Mouse (Mus musculus) heart, embryonic 14.5 days (tissue): ENCODE measurements around the gene Ccdc38. TPM values are rescaled to one million over a fixed set of nuclear protein-coding genes. Genes with fewer than 3 reads are reported as not detected.

Experiments
- ATAC-seq: fragments of 200-750 bp; cut with Nextera tagmentation; 2 replicates; pipeline ENCODE4 v1.8.0; 2017; ENCODE audit warnings: low read depth, moderate TSS enrichment; ENCODE audit not compliant: insufficient number of reproducible peaks, insufficient read depth, low FRiP score
- H3K27ac ChIP-seq, 2 experiments: fragments of 200-500 bp in 1 of 2; fragments of 300-500 bp in 1 of 2; sonication (generic) in 1 of 2; replicated peaks in 1 of 2; 2 replicates each; pipeline ENCODE4 v1.5.1; 2012 to 2014; ENCODE audit warnings: low read depth in 2 of 2, low read length in 2 of 2, control low read depth in 1 of 2, mild to moderate bottlenecking in 1 of 2, mixed read lengths in 1 of 2; ENCODE audit not compliant: control insufficient read depth in 1 of 2, insufficient read depth in 1 of 2
- H3K27me3 ChIP-seq: fragments of 300-500 bp; sonication (generic); 2 replicates; pipeline ENCODE4 v1.6.1; 2014; ENCODE audit warnings: mild to moderate bottlenecking, low read length, control low read depth; ENCODE audit not compliant: control insufficient read depth, insufficient read depth
- H3K36me3 ChIP-seq: fragments of 300-500 bp; sonication (generic); 2 replicates; pipeline ENCODE4 v1.6.1; 2014; ENCODE audit warnings: mild to moderate bottlenecking, control low read depth, low read length, mixed read lengths; ENCODE audit not compliant: control insufficient read depth, insufficient read depth
- H3K4me1 ChIP-seq, 2 experiments: fragments of 200-500 bp in 1 of 2; fragments of 300-500 bp in 1 of 2; sonication (generic) in 1 of 2; 2 replicates each; pipeline ENCODE4 v1.6.1; 2012 to 2014; ENCODE audit warnings: low read length in 2 of 2, control low read depth in 1 of 2, mixed read lengths in 1 of 2; ENCODE audit not compliant: control insufficient read depth in 2 of 2, insufficient read depth in 2 of 2
- H3K4me2 ChIP-seq: fragments of 300-500 bp; sonication (generic); 2 replicates; pipeline ENCODE4 v1.6.1; 2014; ENCODE audit warnings: mild to moderate bottlenecking, low read length
- H3K4me3 ChIP-seq, 2 experiments: fragments of 200-500 bp in 1 of 2; fragments of 300-500 bp in 1 of 2; sonication (generic) in 1 of 2; 2 replicates each; pipeline ENCODE4 v1.5.1; 2012 to 2014; ENCODE audit warnings: low read length in 2 of 2, mild to moderate bottlenecking in 2 of 2, control low read depth in 1 of 2, low read depth in 1 of 2, moderate library complexity in 1 of 2; ENCODE audit not compliant: control insufficient read depth in 1 of 2, insufficient read depth in 1 of 2
- H3K9ac ChIP-seq: fragments of 300-500 bp; sonication (generic); 2 replicates; pipeline ENCODE4 v1.6.1; 2014; ENCODE audit warnings: mild to moderate bottlenecking, low read length
- H3K9me3 ChIP-seq: fragments of 300-500 bp; sonication (generic); 2 replicates; pipeline ENCODE4 v1.6.1; 2016; ENCODE audit warnings: low read length, control low read depth; ENCODE audit not compliant: control insufficient read depth
- WGBS: fragments of 180-500 bp; shearing (Covaris S2); extraction: QIAGEN DNeasy Blood & Tissue Kit; methylation state at CpG from one replicate; pipeline ENCODE4 v1.1.7; 2014; 5-methylcytosine and 5-hydroxymethylcytosine counted together
- polyA plus RNA-seq: library from polyadenylated mRNA; unstranded; fragments of >200 nt; fragmentation: Nextera tagmentation; extraction: Ambion mirVana; gene quantifications from 2 replicates; pipeline ENCODE4 v1.2.1, GENCODE M21; 2014

The Ccdc38 gene
- polyA plus RNA-seq, 1 experiment from 2014 or later, result 0.19 TPM

GRCm38 (mm10) chr10:93608051-93608450, 67.6 kb downstream of the Ccdc38 start:
- H3K4me1 ChIP-seq, result no peaks in the 10 kb centered on the region
- H3K36me3 ChIP-seq, result no peaks in the 10 kb centered on the region
- H3K27ac ChIP-seq, result no peak overlapping the region
- H3K4me3 ChIP-seq, result no peak overlapping the region
- H3K27me3 ChIP-seq, result no peaks in the 10 kb centered on the region
- H3K4me2 ChIP-seq, result no peak overlapping the region
- peaks cover 9% of the 10 kb centered on the region for H3K9me3 ChIP-seq
- WGBS, result 66% methylated on average over 9 of the region's 9 CpGs
- ATAC-seq, result no peak
- no peak overlapping the region for H3K9ac ChIP-seq

- Histone ChIP-seq H3K27ac (no peak overlapping the region), H3K36me3 (no peaks in the 10 kb centered on the region), H3K9me3 (peaks cover 5% of the 10 kb centered on the region; the same call in 1 of the 2 replicates), H3K27me3 (no peaks in the 10 kb centered on the region), H3K4me1 (no peaks in the 10 kb centered on the region), H3K4me2 (no peak overlapping the region), H3K4me3 (no peak overlapping the region), H3K9ac (no peak overlapping the region)
- ATAC-seq, result no peak
- 88% methylated on average over 7 of the region's 7 CpGs for WGBS
These were observed 68.8 kb downstream of the Ccdc38 start for GRCm38 (mm10) chr10:93609236-93609635.

GRCm38 (mm10) chr10:93610896-93611295, 70.5 kb downstream of the Ccdc38 start:
- H3K9me3 ChIP-seq, result peaks cover 5% of the 10 kb centered on the region; the same call in 1 of the 2 replicates
- WGBS, result 93% methylated on average over 1 of the region's 1 CpGs
- no peak for ATAC-seq

GRCm38 (mm10) chr10:93611419-93612007, 71.1 kb downstream of the Ccdc38 start:
- Histone ChIP-seq H3K4me3 (no peak overlapping the region), H3K4me2 (peak overlapping the region; percentile 36; the same call in 1 of the 2 replicates), H3K9me3 (peaks cover 5% of the 10 kb centered on the region; the same call in 1 of the 2 replicates), H3K27ac (no peak overlapping the region), H3K36me3 (no peaks in the 10 kb centered on the region), H3K4me1 (no peaks in the 10 kb centered on the region), H3K27me3 (no peaks in the 10 kb centered on the region), H3K9ac (no peak overlapping the region)
- no peak for ATAC-seq
- WGBS, result 43% methylated on average over 18 of the region's 18 CpGs

More at GRCm38 (mm10) chr10:93610896-93611295, 70.5 kb downstream of the Ccdc38 start:
- Histone ChIP-seq H3K4me1 (no peaks in the 10 kb centered on the region), H3K9ac (no peak overlapping the region), H3K27ac (no peak overlapping the region), H3K4me3 (no peak overlapping the region), H3K36me3 (no peaks in the 10 kb centered on the region), H3K27me3 (no peaks in the 10 kb centered on the region), H3K4me2 (no peak overlapping the region)

GRCm38 (mm10) chr10:93614850-93615249, 74.4 kb downstream of the Ccdc38 start:
- no peak for ATAC-seq
- H3K9ac ChIP-seq, result no peak overlapping the region
- no peak overlapping the region for H3K27ac ChIP-seq
- H3K4me1 ChIP-seq, result no peaks in the 10 kb centered on the region
- H3K4me3 ChIP-seq, result no peak overlapping the region
- 74% methylated on average over 8 of the region's 8 CpGs for WGBS
- H3K36me3 ChIP-seq, result no peaks in the 10 kb centered on the region
- no peak overlapping the region for H3K4me2 ChIP-seq
- no peaks in the 10 kb centered on the region for H3K9me3 ChIP-seq
- H3K27me3 ChIP-seq, result no peaks in the 10 kb centered on the region

- peaks cover 0 to 2% of the 10 kb centered on the region in 2 experiments; a peak in 1 of 4 replicates for H3K4me1 ChIP-seq
- H3K9ac ChIP-seq, result no peak overlapping the region
- 59% methylated on average over 7 of the region's 7 CpGs for WGBS
- no peak overlapping the region for H3K4me2 ChIP-seq
- no peaks in the 10 kb centered on the region for H3K27me3 ChIP-seq
- no peak overlapping the region for H3K4me3 ChIP-seq
- ATAC-seq, result no peak
- H3K9me3 ChIP-seq, result no peaks in the 10 kb centered on the region
- H3K36me3 ChIP-seq, result no peaks in the 10 kb centered on the region
- H3K27ac ChIP-seq, result no peak overlapping the region
These were observed 80.2 kb downstream of the Ccdc38 start for GRCm38 (mm10) chr10:93620438-93621179.

- H3K4me3 ChIP-seq, result no peak overlapping the region
- no peaks in the 10 kb centered on the region for H3K27me3 ChIP-seq
- no peak overlapping the region for H3K27ac ChIP-seq
- H3K9me3 ChIP-seq, result no peaks in the 10 kb centered on the region
- no peak for ATAC-seq
- H3K4me1 ChIP-seq, result peaks cover 0 to 2% of the 10 kb centered on the region in 2 experiments; a peak in 1 of 4 replicates
- no peak overlapping the region for H3K9ac ChIP-seq
- 69% methylated on average over 9 of the region's 9 CpGs for WGBS
- H3K4me2 ChIP-seq, result no peak overlapping the region
- H3K36me3 ChIP-seq, result no peaks in the 10 kb centered on the region
These were observed 83.3 kb downstream of the Ccdc38 start for GRCm38 (mm10) chr10:93623725-93624124.
